Mouse (Mus musculus) ovary, adult 18-20 months (tissue): ENCODE results near the gene Gm20379.

Source experiments
- DNase-seq: peaks from one replicate; pipeline ENCODE4 v3.0.0; 2022; ENCODE audit warnings: low spot score, mixed read lengths

Gm20379 gene

DNA sequence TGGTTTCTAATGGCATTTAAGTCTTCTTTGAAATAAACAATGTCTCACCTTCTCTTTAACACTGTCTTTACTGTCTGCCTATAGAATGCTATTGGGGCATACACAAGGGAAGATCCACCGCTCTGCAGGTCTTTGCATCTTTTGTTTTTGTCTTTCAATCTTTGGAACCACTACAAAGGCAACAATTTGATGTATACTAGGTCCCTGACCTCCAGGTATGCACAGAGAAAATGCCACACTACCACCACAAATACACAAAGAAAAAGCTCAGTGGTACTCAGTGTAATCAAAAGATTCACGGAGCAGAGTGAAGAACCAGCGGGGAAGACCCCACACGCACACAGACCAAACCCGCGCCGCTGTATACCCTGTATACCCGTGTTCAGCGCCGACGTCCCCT lies at the start of gene Gm20379:
Gm20379 (plus strand) TSS at position 301 of the 400 bp plus-strand sequence.
- no peak for DNase-seq

GRCm38 (mm10) chr13:92261329-92261728 lies 44.5 kb upstream of the Gm20379 start:
- DNase-seq: no peak

DNA sequence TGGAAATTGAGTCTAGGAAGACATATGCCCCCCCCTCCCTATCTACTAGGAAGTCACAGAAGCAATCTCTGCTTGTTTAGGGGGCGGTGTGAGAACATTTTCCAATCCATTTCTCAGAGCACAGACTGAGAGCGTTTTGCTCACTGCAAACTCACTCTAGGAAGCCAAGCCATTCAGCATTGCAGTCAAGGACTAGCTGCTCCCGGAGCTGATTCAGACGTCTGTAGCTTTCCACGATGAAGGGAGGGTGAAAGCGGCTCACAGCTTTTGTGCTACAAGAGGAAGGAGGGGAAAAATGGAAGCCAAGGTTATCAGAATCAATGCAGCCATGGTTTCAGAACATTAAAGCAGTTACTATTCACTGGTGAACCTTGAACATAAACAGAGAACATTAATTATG lies 42.2 kb upstream of the Gm20379 start:
- no peak for DNase-seq

- no peak for DNase-seq
These were observed 38.7 kb upstream of the Gm20379 start for GRCm38 (mm10) chr13:92267076-92267475.

GRCm38 (mm10) chr13:92274274-92275198 lies 31.2 kb upstream of the Gm20379 start:
- DNase-seq: peak; percentile 4

- DNase-seq: no peak
These were observed 30.5 kb upstream of the Gm20379 start for GRCm38 (mm10) chr13:92275292-92275691.

DNA sequence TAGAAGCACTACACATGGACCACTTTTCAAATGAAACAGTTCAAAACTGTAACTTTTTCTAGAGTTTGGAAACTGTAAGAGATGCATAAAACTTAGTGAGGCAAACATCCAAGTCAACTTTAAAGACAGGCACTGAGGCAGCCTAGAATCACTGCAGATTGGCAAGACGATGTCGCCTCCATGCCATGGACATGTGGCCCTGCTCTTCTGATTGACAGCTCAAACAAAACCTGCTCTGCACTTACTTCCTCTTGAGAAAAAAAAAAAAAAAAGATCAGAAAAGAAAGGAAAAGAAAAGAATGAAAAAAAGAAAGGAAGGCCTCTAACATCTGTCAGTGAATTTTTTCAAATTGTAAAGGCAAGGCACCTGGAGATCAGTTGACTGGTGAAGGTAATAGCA lies 28.8 kb upstream of the Gm20379 start:
- DNase-seq: no peak

- DNase-seq: no peak
These were observed 14.2 kb upstream of the Gm20379 start for GRCm38 (mm10) chr13:92291605-92292004.

DNA sequence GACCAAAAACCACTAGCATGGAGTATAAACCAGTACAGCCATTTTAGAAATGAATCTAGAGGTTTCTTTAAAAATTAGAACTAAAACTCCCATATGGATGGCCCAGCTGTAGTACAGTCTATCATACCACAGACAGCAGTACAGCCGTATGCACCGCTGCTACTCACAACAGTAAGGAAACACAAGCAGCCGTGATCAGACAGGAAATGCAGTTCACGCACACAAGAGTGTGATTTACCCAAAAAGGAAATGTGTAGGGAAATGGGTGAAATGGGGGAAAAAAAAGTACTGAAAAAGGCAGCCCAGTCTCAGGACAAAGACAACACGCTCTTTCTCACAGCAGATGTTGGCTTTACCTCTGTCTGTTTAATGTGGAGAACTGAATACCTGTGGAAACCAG lies 11.9 kb upstream of the Gm20379 start:
- DNase-seq: no peak

GRCm38 (mm10) chr13:92296490-92296889 lies 9.3 kb upstream of the Gm20379 start:
- no peak for DNase-seq

DNA sequence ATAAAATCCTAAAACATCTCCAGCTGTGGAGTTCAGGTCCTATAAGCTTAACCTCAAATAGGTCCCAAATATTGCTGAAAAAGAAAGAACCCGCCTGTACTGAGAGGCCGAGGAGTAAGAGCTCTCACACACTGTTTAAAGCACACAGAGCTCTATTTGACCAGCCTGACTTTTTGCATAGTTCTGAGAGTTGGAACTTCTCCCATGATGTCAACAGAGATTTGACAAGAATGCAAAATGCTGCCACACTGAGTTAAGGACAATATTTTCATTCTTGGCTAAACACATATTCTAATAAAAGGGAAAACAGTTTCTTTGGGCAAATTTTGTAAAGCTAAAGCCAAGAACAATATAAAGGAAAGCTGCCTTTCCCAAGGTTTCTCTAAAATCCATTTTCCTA lies 8.8 kb upstream of the Gm20379 start:
- no peak for DNase-seq

DNA sequence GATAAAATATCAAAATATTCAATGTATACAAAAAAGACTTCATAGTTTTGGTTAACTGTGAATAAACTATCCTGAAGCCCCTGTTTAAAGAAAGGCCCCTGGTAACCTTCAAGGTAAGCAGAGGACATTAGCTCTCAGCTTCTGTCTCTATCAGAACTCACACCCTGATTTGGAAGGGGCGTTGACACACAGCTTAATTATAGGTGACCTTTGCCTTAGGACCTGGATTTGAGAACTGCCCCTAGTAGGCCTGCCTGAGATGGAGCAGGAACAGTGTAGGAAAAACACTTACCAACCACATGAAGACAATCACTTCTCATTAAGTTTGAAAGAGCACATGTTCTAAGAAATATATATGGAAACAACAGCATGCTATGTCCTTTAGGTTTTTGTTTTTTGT lies 6.3 kb upstream of the Gm20379 start:
- no peak for DNase-seq

GRCm38 (mm10) chr13:92301754-92302153 lies 4.0 kb upstream of the Gm20379 start:
- DNase-seq: no peak

- DNase-seq: no peak
These were observed 3.3 kb upstream of the Gm20379 start for GRCm38 (mm10) chr13:92302466-92302865.

DNA sequence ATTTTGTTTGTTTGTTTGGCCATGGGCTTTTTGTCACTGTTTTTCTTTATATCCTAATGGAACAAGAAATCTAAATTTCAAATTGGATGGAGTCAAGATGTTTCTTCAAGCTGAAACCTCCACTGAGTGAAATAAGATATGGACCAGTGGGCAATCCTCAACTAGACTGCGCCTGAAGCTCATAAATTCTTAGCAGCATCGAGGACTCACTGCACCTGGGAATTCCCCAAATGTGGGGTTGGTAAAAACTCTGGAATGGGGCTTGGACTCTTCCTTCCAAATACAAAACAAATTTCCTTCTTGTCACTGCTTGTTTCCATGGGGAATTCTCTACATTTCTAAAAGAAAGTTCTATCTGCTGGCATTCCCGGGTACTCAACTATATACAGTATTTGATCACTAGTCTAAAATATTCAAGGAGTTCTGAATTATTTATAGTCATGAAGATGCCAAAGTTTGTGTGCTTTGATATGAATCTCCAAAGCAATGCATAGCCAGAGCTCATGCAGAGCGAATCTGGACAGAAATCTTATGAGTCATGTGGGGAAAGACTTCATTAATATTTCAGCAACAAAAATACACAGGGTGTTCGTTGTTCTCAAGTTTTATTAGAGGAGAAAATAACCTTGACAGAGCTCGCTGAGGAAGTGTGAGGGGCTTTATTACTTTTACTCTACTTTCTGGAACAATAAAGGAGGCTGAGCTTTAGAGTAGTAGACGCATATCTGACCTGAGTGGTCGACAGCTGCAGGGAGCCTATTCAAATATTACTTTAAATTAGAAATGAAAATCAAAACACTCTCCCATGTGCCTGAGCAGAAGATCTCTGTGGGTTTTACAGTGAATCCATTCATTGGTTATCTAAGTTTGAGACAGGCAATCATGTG lies 2.5 kb upstream of the Gm20379 start:
- no peak for DNase-seq

GRCm38 (mm10) chr13:92304291-92304690 lies 1.5 kb upstream of the Gm20379 start:
- no peak for DNase-seq

DNA sequence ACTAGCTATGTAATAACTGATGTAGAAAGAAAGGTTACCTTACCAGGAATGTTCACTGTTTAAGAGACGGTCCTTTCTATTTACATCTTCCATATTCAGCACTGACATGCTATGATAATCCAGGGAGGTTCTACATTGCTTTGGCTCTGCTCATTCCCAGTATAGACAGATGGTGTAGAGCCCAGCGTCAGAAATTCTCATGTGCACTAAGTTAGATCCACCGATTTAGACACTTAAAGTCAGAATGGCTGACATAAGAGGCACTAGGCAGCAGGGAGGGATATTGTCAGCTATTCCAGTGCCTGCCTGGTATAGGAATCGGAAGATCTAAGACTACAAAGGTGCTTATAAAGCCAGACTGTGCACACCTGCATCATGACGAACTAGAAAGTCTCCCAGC lies 8.8 kb downstream of the Gm20379 start:
- no peak for DNase-seq

GRCm38 (mm10) chr13:92320770-92321169 lies 15.0 kb downstream of the Gm20379 start:
- DNase-seq: no peak

GRCm38 (mm10) chr13:92326030-92326429 lies 20.2 kb downstream of the Gm20379 start:
- no peak for DNase-seq

DNA sequence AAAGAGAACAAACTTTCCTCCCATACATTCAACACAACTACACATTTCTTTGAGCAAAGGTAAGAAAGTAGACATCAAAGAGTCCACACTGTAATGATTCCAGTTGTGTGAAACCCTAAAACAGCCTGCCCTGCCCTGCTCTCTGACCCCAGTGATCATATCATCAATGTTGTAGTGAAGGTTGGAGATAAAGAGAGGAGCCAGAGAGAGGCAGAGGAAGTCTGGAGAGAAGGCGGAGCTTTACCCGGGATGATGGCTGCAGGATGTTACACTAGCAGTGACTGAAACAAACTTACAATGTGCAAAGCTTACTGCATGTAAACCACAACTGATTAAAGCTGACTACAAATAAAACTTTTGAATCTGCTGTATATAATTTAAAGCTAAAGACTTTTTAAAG lies 22.2 kb downstream of the Gm20379 start:
- no peak for DNase-seq

GRCm38 (mm10) chr13:92330621-92331020 lies 24.8 kb downstream of the Gm20379 start:
- DNase-seq: no peak

- DNase-seq: no peak
These were observed 26.5 kb downstream of the Gm20379 start for GRCm38 (mm10) chr13:92332103-92332879.
